Mouse (Mus musculus): ENCODE results near the gene Btbd8. TPM values are rescaled to one million over a fixed set of nuclear protein-coding genes. Genes with fewer than 3 reads are reported as not detected.

Gene Btbd8
- 5.2 TPM for polyA plus RNA-seq (2014; fragmentation: Illumina TruSeq; extraction: RNeasy Lipid Tissue Mini Kit (QIAGEN cat#74804); ENCODE audit: low read depth, low replicate concordance)

DNA sequence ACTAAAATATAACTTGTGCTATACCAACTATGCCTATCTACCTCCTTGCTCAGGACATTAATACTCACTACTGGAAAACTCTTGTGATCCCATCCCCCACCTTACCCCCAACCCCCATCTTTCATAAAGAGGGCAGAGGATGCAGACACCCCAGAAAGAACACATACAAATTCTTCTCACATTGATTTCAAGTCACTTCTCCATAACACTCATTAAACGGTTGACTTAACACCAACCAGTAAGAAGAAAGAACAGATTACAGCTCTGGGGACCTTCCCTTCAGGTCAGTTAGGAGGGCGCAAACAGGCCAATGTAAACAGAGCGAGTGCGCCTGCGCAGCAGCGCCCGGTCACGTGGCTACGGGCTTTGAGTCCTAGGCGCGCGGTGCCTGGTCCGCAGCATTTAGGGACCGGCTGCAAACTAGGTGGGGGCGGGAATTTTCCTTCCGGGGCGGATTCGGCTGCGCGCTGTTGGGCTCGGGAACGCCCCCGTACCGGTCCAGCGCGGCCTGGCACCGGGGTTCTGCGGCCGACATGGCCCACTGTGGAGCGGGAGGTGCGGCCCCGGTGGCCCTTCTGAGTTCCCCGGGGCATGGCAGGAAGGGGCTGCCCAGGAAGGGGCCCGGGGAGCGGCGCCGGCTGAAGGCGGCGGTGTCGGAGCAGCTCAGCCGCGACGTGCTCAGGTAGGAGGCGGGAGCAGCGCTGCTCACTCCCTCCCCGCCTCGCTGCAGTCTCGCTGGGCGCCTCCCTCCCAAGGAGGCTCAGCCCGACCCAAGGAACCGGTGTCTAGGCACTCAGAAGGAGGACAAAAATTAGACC is at the start of gene Btbd8:
Btbd8 (plus strand) TSS at position 534 of the 818 bp plus-strand sequence.

GRCm38 (mm10) chr5:107402436-107402835 is 35.4 kb upstream of the Btbd8 start, which contains the start of gene Ephx4:
TSS of gene Ephx4 (plus strand) at chr5:107402736.

DNA sequence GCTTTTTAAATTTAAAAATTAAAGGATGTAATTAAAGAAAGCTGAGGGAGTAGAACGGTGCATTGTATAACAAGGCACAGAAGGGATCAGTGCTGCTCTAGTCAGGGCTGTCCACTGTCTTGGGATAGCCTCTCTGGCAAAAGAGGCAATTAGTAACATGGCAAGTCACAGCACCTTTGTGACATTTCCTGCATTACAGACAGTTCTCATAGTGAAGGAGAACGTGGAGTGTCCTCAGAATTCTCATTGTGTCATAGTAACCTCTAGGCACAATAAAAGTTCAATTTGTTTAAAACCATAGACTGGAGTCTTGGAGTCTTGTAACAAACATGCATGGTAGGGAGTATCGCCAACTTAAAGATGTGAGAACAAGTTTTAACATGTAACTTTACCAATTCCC is 6.5 kb upstream of the Btbd8 start, which contains the start of gene Lpcat2b:
Lpcat2b (plus strand) TSS at position 301 of the 400 bp plus-strand sequence.

GRCm38 (mm10) chr5:107507321-107507720 is 69.5 kb downstream of the Btbd8 start, which contains the start of gene Gm42669:
TSS of gene Gm42669 (plus strand) at chr5:107507621.

GRCm38 (mm10) chr5:107534581-107534980 is 96.8 kb downstream of the Btbd8 start, which contains the start of gene 1700028K03Rik:
TSS of gene 1700028K03Rik (plus strand) at chr5:107534709.

Other genes starting within 250 kb of the Btbd8 start
- 28.6 TPM for gene Tgfbr3, start 148.4 kb upstream of the Btbd8 start, polyA plus RNA-seq (2014; fragmentation: Illumina TruSeq; extraction: RNeasy Lipid Tissue Mini Kit (QIAGEN cat#74804); ENCODE audit: low read depth, low replicate concordance)
- 4.5 TPM for gene Brdt, start 106.8 kb upstream of the Btbd8 start, polyA plus RNA-seq (2014; fragmentation: Illumina TruSeq; extraction: RNeasy Lipid Tissue Mini Kit (QIAGEN cat#74804); ENCODE audit: low read depth, low replicate concordance)
- gene Ephx4, start 35.3 kb upstream of the Btbd8 start, polyA plus RNA-seq (2014; fragmentation: Illumina TruSeq; extraction: RNeasy Lipid Tissue Mini Kit (QIAGEN cat#74804); ENCODE audit: low read depth, low replicate concordance) = 1.4 TPM
- 2.5 TPM for gene Lpcat2b, start 6.4 kb upstream of the Btbd8 start, polyA plus RNA-seq (2014; fragmentation: Illumina TruSeq; extraction: RNeasy Lipid Tissue Mini Kit (QIAGEN cat#74804); ENCODE audit: low read depth, low replicate concordance)
- gene Gm42669, start 69.6 kb downstream of the Btbd8 start, polyA plus RNA-seq (2014; fragmentation: Illumina TruSeq; extraction: RNeasy Lipid Tissue Mini Kit (QIAGEN cat#74804); ENCODE audit: low read depth, low replicate concordance) = 0.12 TPM
- not detected for gene 1700028K03Rik, start 96.7 kb downstream of the Btbd8 start, polyA plus RNA-seq (2014; fragmentation: Illumina TruSeq; extraction: RNeasy Lipid Tissue Mini Kit (QIAGEN cat#74804); ENCODE audit: low read depth, low replicate concordance)
- gene Rpap2, start 159.4 kb downstream of the Btbd8 start, polyA plus RNA-seq (2014; fragmentation: Illumina TruSeq; extraction: RNeasy Lipid Tissue Mini Kit (QIAGEN cat#74804); ENCODE audit: low read depth, low replicate concordance) = 10.5 TPM
- gene Glmn, start 159.9 kb downstream of the Btbd8 start, polyA plus RNA-seq (2014; fragmentation: Illumina TruSeq; extraction: RNeasy Lipid Tissue Mini Kit (QIAGEN cat#74804); ENCODE audit: low read depth, low replicate concordance) = 8.4 TPM